Mouse (Mus musculus) layer of hippocampus, postnatal 36 days (tissue): ENCODE measurements around the gene Olfr709-ps1. TPM values are rescaled to one million over a fixed set of nuclear protein-coding genes. Genes with fewer than 3 reads are reported as not detected.
"Not testable (repeated sequence)": the region's sequence is repeated elsewhere in the genome, so short reads cannot be mapped to it uniquely, and the experiment has no call there.

Source experiments
- DNase-seq, 2 experiments: peaks; one replicate each; pipeline ENCODE4 v3.0.0; 2022
- total RNA-seq, 2 experiments: library from RNA; stranded (reverse); gene quantifications; 2 replicates each; pipeline ENCODE4 v1.2.3; 2021

The Olfr709-ps1 gene
- total RNA-seq: not detected

- no peak for DNase-seq
These were observed at the start of gene Olfr709-ps1 for GRCm38 (mm10) chr7:106932119-106932518. Gene Olfr709-ps1, minus strand, starts transcription at chr7:106932219.

GRCm38 (mm10) chr7:106975353-106975752 lies 43.3 kb upstream of the Olfr709-ps1 start, which contains the start of gene Olfr711:
Gene Olfr711, minus strand, starts transcription at chr7:106975453.
- DNase-seq: no peak

- DNase-seq: not testable (repeated sequence)
These were observed 35.5 kb upstream of the Olfr709-ps1 start for GRCm38 (mm10) chr7:106967503-106967902.

GRCm38 (mm10) chr7:106963837-106964236 lies 31.8 kb upstream of the Olfr709-ps1 start, which contains the start of gene Olfr6:
Gene Olfr6, minus strand, starts transcription at chr7:106963937.
- DNase-seq: no peak

- DNase-seq: no peak
These were observed 16.2 kb upstream of the Olfr709-ps1 start, which contains the start of gene Olfr710 for GRCm38 (mm10) chr7:106948212-106948611. Gene Olfr710, minus strand, starts transcription at chr7:106948312.

- not testable (repeated sequence) for DNase-seq
These were observed 11.1 kb downstream of the Olfr709-ps1 start for GRCm38 (mm10) chr7:106920961-106921360.

- DNase-seq: no peak
These were observed 24.3 kb downstream of the Olfr709-ps1 start, which contains the start of gene Olfr1532-ps1 for GRCm38 (mm10) chr7:106907676-106908075. Gene Olfr1532-ps1, plus strand, starts transcription at chr7:106908001.

- not testable (repeated sequence) for DNase-seq
These were observed 30.9 kb downstream of the Olfr709-ps1 start, which contains the start of gene Olfr707 for GRCm38 (mm10) chr7:106901141-106901540. Gene Olfr707, minus strand, starts transcription at chr7:106901241.

GRCm38 (mm10) chr7:106888062-106888461 lies 44.0 kb downstream of the Olfr709-ps1 start, which contains the start of gene Olfr706:
Gene Olfr706, minus strand, starts transcription at chr7:106888162.
- no peak for DNase-seq

- DNase-seq: no peak
These were observed 55.2 kb downstream of the Olfr709-ps1 start, which contains the start of gene Olfr705 for GRCm38 (mm10) chr7:106876791-106877190. Gene Olfr705, minus strand, starts transcription at chr7:106876891.

Other genes with a start within 250 kb of the Olfr709-ps1 start
- gene Olfr694, start 240.4 kb downstream of the Olfr709-ps1 start, total RNA-seq: not detected
- not detected for gene Olfr695, start 215.8 kb downstream of the Olfr709-ps1 start, total RNA-seq
- not detected for gene Olfr697, start 189.8 kb downstream of the Olfr709-ps1 start, total RNA-seq
- not detected for gene Olfr698, start 176.8 kb downstream of the Olfr709-ps1 start, total RNA-seq
- not detected for gene Olfr699, start 139.0 kb downstream of the Olfr709-ps1 start, total RNA-seq
- gene Olfr700, start 123.4 kb downstream of the Olfr709-ps1 start, total RNA-seq: not detected
- gene Olfr701, start 118.1 kb downstream of the Olfr709-ps1 start, total RNA-seq: not detected
- not detected for gene Olfr702, start 98.3 kb downstream of the Olfr709-ps1 start, total RNA-seq
- not detected for gene Olfr703, start 88.9 kb downstream of the Olfr709-ps1 start, total RNA-seq
- gene Olfr704, start 69.0 kb downstream of the Olfr709-ps1 start, total RNA-seq: not detected
- gene Olfr705, start 55.3 kb downstream of the Olfr709-ps1 start, total RNA-seq: not detected
- not detected for gene Olfr706, start 44.1 kb downstream of the Olfr709-ps1 start, total RNA-seq
- gene Olfr707, start 31.0 kb downstream of the Olfr709-ps1 start, total RNA-seq: not detected
- not detected for gene Olfr1532-ps1, start 24.2 kb downstream of the Olfr709-ps1 start, total RNA-seq
- gene Olfr710, start 16.1 kb upstream of the Olfr709-ps1 start, total RNA-seq: not detected
- gene Olfr6, start 31.7 kb upstream of the Olfr709-ps1 start, total RNA-seq: under 1 TPM in 1 of 2 experiments, not detected in 1; 0.05 TPM
- gene Olfr711, start 43.2 kb upstream of the Olfr709-ps1 start, total RNA-seq: not detected
- gene Olfr2, start 73.9 kb upstream of the Olfr709-ps1 start, total RNA-seq: not detected
- not detected for gene Olfr713, start 99.0 kb upstream of the Olfr709-ps1 start, total RNA-seq
- gene Olfr714, start 138.8 kb upstream of the Olfr709-ps1 start, total RNA-seq: not detected
- gene Olfr17, start 161.0 kb upstream of the Olfr709-ps1 start, total RNA-seq: not detected
- gene Olfr715b, start 178.2 kb upstream of the Olfr709-ps1 start, total RNA-seq: not detected
- not detected for gene Olfr715, start 198.9 kb upstream of the Olfr709-ps1 start, total RNA-seq
- not detected for gene Olfr716, start 206.1 kb upstream of the Olfr709-ps1 start, total RNA-seq
- gene Nlrp14, start 234.8 kb upstream of the Olfr709-ps1 start, total RNA-seq: not detected